Mouse (Mus musculus) adrenal gland, adult 8-10 months (tissue): ENCODE measurements around the gene Synpo2l. TPM values are rescaled to one million over a fixed set of nuclear protein-coding genes. Genes with fewer than 3 reads are reported as not detected.
A peak's percentile ranks its signal among the peaks of the same experiment; 100 is the strongest.

Experiments used
- DNase-seq: peaks from one replicate; pipeline ENCODE4 v3.0.0; 2022
- total RNA-seq, 4 experiments: library from RNA; stranded (reverse); gene quantifications; 2 replicates each; pipeline ENCODE4 v1.2.4; 2022

The Synpo2l gene
- total RNA-seq, 4 experiments from 2014 or later, result 0.22 to 0.43 (median 0.41) TPM

DNA sequence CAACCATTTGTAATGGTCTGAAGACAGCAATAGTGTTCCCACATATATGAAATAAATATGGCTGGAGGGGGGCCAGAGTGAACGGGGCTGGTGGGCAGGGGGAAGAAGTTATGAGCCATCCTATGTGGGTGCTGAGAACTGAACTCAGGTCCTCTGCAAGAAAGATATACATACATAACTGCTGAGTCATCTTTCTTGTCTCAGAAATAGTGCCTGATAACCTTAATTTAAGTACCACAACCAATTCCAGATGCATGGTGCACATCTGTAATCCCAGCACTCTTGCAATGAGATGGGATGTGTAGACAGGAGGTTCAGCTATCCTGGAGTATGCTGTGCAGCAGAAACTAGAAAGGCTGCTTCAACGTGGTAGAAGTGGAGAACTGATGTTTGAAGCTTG is 13.6 kb upstream of the Synpo2l start:
- no peak for DNase-seq

DNA sequence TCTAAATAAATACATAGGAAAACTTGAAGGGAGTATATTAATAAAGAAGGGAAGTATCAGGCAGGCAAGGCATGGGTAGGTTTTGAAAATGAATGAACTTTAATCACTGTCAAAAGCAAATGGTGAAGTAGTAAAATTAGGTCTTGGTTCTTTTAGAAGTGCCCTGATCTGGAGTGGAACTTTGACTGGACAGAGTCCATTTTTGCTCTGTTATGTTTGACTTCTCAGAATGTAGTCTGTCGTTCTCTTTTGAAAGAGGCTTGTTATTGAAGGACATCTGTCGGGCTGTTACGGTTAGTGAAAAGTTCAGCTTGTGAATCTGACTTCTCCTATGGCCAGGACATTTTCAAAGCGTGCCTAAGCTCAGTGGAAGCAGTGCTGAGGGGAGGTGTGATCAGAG is 9.8 kb upstream of the Synpo2l start:
- DNase-seq, result no peak

DNA sequence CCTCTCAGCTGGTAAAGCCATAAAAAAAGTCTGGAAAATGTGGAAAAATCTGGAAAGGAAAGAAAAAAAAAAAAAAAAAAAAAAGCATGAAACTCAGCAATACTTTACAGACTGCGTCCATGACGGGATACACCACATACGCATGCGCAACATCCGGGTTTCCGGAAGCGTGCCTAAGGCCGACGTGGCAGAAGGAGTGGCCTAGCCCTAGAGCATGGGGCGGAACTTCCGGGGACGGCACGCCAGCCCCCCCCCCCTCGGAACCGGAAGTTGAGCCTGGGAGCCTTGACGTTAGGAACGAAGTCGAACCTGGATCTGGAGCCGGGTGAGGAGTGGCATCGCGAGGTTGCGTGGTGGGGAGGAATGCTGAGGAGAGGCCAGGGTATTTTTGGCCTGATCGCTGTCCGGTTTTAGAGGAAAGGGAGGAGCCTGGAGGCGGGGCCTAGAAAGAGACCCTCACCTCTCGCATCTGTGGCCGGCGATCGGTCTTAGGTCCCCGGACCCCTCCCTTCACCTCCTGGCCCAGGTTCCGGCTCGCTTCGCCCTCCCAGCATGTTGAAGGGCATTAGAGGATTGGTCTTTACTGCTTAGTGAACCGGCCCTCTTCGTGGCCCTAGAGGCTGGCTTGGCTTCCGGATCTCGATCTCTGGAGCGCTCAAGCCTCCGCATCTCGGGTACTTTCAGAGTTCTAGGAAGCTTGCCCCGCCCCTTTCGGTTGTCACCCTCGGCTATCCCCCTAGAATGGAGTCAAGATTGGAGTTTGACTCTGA is 6.1 kb upstream of the Synpo2l start, which contains the start of gene Sec24c:
Gene Sec24c, plus strand, starts transcription at position 245 of the 770 bp plus-strand sequence.
- peak; percentile 97 for DNase-seq

DNA sequence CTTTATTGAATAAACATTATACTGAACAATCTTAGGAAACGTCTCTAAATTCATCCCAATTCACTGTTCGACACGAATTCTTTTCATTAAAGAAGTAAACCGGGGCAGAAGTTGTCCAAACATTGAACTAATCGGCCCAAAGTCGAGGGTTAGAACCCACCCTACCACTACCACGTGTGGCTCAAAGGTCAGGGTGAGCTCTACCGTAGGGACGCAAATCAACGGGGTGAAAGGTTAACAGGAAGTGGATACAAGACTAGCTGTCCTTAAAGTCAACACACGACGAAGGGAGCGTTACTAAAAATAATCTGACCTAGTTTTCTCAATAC is 5.5 kb upstream of the Synpo2l start:
- peak; percentile 42 for DNase-seq

DNA sequence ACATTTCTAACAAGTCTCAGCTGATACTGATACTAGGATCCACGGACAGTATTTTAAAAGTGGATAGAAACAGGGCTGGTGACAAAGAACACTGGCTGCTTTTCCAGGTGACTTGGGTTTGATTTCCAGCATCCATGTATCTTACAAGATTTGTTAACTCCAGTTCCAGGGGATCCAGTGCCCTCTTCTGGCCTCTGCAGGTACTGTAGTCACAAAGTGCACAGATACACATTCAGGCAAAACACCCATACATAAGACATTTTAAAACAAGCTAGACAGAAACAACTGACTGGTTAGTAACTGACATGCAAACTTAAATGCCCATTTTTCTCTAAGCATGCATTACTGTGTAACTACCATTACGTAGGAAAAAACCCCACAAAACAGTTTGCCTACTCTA is 4.8 kb upstream of the Synpo2l start:
- no peak for DNase-seq

DNA sequence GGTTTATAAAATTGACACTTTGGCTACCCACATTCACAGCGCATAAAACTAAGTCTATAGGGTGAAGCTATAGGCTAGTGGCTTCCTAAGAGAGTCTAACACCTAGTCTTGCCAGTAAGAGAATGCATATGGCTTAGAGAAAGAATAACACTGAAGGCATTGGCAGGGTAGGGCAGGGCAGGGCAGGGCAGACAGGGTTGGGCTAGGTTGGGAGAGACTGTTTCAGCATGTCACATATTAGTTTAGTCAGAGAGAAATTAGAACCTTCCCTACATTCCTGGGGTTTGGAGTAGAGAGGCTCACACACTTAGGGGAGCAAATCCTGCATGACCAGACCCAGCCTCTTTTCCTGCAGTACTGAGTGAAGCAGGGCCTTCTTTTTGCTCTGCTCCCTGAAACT is 685 bp downstream of the Synpo2l start:
- DNase-seq, result no peak

DNA sequence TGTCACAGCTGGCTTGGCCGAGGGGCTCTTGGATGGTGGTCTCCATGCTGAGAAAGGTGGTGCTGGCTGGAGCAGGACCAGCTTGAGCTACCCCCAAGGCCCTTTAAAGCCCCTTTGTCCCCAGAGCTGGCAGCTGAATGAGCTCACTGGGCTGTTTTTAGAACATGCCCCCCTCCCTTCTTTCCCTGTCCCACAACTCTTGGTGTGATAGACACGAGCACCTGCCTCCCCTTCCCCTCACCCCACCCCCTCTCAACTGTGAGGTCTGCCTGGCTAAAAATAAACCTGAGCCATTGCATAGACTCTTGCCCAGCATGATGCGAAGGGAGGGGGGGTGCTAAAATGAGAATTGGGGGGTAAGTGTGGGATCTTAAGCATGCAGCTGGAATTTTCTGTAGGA is 3.7 kb downstream of the Synpo2l start:
- no peak for DNase-seq

DNA sequence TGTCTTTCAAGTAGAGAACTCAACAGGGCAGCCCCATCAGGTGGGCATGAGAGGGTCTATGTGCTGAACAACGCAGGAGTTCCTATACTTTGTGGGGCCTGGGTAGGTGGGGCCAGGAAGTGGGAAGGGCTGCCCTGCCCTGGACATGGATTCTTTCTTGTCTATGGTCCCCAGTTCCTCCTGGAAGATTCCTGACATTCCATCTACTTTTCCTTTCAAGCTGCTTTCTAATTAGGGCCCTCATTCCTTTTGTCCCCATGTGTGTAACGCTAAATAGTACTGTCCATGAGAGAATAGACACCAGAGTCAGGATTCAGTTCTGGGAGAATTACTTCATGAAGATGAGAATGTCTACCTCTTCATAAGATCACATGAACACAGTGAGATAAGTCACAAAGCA is 4.6 kb downstream of the Synpo2l start:
- no peak for DNase-seq

DNA sequence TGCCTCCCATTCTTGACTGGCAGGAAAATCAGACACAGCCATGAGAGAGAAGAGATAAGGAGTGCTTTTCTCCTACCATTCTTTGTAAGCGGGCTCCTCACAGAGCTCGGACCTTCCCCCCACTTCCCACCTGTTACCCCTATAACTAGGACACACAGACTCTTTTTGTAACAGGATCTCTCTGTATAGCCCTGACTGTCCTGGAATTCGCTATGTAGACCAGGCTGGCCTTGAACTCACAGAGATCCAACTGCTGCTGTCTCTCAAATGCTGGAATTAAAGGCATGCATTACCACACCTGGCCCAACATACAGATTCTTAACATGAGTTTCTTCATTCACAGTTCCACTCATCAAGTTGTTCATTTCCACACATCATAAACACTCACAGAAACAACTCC is 5.4 kb downstream of the Synpo2l start:
- no peak for DNase-seq

DNA sequence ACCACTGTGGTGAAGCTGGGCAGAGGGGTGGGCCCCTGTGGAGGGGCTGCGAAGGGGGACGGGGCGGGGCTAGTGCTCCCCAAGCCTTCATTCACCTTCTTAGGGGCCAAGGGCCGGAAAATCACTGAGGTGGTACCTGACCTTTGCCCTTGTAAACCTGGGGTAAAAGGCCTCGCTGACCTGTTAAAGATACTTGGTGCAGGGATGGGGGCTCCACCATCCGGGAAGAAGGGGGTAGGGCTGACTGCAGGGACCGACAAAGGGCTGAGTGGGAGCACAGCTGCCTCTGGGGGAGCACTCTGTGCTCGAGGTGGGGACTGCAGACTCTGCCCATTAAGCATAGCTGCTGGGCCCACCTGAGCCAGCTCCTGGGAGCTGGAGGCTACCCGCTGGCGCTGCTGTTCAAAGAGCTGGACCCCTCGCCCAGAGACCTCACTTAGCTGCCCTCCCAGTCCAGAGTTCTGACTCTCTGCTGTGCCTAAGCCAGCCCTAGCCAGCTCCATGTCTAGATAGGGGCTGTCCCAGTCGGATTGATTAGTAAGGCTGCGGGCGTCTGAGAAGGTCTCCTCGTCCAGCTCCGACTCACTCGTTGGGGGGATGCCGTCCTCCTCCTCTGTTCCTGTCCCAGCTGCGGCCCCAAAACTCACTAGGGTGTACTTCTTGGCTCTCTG is 6.4 kb downstream of the Synpo2l start:
- DNase-seq, result no peak

DNA sequence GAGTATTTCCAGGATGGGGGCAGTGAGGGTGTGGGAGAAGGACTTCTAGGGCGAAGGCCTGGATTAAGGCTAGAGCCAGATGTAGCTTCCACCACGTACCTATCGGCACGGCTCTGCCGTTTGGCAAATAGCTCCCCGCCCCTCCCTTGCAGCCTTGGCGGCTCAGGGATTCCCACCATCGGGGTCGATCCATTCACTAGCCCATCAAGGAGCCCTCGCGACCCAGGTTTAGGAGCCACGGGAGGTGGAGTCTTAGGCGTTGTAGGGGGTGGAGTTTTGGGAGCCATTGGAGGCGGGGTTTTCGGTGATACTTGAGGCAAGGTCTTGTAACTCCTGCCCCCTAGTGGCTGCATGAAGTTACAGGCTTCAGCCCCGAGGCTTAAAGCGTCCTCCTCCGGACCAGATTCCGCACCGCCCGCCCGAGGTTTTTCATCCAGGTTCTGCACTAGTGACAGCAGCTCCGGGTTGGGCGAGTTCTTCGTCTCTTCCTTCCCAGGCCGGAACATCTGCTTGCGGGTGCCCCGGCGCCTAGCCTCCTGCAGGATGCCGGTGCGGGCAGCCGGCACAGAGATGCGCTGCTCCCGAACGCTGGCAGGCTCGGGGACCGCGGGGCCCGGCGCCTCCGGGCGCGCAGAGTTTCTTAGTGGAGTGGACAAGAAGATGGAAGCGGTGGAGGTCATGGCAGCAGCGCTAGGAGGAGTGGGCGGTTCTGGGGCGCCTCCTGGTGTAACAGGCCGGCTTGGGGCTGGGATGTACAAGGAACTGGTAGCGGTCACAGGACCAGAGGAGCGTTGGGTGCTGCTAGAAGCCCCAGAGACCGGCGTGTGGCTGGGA is 7.1 kb downstream of the Synpo2l start:
- DNase-seq, result peak; percentile 90

DNA sequence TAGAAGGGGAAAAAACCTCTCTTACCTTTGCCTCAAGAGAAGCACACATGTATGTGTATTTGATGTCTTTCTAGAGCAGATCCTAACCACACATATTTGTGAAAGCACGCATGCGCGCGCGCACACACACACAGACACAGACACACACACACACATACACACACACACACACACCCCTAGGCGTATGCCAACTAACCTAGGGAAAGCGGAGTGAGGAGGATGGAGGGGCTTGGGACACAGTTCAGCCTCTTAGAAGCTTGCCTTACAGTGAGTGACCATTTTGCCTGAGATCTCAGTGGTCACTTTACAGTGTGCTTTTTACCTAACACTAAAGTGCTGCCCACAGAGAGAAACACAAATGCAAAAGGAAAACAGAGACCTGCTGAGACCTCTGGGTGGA is 8.5 kb downstream of the Synpo2l start:
- no peak for DNase-seq

DNA sequence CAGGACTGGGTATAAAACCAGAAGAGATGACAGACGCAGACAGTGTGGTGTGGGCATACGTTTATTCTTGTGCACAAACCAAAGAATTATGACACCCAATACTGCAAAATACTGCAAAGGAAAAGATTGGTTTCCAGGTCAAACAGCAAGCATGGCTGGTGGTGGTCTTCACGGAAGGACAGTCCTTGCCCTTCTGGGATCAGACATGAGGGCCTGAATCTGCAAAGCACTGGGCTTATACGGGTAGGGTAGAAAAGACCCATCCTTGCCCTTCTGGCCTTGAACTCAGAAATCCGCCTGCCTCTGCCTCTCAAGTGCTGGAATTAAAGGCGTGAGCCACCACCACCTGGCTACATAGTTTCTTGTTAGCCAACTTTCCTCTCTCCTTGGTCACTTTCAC is 9.3 kb downstream of the Synpo2l start:
- DNase-seq, result no peak

DNA sequence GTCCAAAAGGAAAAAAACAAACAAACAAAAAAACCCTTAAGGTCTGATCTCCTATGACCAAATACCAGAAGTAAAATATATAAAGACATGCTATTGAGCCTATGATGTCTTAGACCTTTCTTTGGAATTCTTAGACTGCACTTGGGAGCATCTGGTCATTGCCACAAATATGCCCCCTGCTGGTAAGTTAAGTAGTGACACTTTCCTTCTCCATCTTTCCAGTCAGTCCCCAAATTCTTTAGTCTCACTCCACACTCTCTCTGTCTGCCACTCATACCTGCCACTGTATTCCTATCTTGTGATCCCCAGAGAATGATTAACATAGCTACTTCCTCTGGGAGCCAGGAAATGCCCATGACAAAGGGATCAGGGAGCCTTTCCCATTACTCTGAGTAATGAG is 9.8 kb downstream of the Synpo2l start:
- DNase-seq, result no peak

DNA sequence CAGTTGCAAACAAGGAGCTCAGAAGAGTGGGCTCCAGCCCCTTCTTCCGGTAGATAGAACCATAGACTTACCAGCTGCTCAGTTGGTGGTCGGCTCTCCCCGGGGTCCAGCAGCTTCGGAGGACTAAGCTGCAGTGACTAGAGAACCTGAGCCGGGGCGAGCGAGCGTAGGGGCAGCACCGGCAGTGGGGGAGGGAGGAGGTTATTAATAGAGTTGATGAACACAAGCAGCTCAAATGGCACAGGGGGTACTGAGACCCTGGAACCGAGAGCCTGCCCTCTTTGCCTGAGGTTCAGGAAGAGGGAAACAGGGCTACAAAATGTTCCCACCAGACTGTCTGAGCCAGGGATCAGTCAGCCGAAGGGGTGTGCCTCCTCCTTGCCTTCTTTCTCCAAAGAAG is 11.8 kb downstream of the Synpo2l start, which contains the start of gene Myoz1:
Gene Myoz1, minus strand, starts transcription at position 180 of the 400 bp plus-strand sequence.
- DNase-seq, result no peak

DNA sequence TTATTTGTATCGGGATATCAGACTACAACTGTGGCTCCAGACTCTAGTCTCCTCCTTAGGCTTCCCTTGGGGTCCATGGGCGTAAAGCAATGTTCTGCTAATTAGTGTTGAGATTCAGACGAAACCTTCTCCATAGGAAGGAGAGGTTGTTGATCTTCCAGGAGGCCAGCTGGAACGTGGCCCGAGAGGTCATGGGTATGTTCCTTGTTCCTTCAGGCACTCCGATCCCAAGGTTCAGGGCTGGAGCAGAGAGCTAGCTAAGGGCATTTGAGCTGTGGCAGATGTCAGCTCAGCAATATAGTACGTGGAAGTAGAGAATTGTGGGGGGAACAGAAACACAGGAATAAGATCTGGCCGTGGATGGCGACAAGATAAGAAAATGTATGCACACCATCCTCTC is 12.4 kb downstream of the Synpo2l start:
- DNase-seq, result no peak

DNA sequence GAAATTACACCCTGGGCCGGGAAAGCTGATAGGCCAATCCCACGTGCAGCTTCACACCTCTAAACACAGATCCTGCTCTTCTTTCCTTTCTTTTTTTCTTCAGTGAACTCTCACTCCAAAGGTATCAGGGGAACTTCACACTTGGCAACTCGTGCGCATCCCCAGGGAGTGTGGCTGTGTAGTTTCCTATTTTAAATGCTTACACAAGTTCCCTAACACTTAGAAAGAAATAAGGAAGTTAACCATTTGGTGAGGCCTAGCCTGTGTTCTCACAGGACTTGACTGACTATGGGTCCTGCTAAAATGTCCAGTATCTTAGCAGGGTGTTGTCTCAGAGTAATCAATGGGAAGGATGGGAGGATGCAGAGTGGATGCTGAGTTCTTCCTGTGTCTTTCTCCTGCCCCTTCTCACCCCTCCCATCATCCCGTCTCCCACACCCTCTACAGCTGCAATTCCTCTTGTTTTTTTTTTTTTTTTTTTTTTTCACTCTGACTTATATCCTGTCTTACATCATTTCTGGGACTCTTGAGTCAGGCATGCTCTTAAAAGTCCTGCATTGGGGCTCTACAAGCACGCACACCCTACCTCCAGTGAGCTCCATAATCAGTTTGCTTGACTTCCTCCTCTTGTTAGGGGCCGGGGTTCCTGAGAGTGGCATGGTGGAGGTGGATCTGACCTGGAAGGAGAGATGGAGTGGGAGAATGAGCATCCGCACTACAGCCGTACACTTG is 13.3 kb downstream of the Synpo2l start:
- DNase-seq, result no peak

DNA sequence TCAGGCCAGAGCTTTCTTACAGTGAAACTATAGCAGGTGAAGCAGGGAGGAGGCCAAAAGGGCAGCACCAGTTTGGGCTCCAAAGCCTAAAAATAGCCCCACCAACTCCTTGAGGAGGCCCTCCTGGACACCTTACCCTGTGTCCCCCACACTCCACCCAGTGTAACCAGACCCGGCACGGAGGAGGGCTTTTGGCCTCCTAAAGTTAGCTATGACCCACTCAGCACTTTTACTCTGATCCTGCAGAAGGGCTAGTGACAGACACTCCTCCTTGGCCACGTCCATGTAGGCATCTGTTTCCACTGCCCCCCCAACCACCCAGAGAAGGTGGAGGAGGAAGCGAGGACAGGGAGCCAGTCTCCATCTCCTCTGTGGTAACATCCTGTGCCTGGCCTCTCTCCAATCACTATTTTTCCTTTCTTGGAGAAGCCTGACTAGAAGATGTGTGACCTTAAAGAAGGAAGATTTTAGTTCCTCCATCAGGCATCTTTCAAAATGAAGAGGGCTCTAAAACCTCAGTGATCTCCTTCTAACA is 16.4 kb downstream of the Synpo2l start:
- DNase-seq, result no peak

DNA sequence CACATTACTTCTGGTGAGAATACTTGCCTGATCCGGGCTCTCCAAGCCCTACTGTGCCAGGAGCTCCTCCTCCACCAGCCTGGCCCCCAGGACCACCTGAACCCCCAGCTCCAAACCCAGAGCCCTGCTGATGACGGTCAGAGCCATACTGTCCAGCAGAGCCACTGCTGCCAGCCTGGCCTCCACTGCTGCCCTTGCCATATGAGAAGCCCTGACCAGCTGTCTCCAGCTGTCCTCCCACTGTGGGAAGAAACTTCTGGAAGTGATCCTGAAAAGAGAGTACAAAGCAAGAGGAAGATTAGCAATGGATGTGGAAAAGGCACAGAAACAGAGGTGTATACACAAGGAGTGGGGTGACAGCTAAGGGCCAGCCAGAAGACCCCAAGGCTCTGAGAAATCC is 17.2 kb downstream of the Synpo2l start:
- DNase-seq, result no peak

DNA sequence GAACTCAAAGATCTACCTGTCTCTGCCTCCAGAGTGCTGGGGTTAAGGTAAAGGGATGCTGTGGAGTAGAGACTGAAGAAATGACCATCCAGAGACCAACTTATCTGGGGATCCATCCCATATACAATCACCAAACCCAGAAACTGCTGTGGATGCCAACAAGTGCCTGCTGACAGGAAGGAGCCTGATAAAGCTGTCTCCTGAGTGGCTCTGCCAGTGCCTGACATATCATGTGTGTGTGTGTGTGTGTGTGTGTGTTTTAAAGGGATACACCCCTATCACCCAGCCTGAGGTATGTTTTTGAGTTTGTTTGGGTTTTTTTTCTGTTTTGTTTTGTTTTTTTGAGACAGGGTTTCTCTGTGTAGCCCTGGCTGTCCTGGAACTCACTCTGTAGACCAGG is 21.8 kb downstream of the Synpo2l start:
- no peak for DNase-seq

DNA sequence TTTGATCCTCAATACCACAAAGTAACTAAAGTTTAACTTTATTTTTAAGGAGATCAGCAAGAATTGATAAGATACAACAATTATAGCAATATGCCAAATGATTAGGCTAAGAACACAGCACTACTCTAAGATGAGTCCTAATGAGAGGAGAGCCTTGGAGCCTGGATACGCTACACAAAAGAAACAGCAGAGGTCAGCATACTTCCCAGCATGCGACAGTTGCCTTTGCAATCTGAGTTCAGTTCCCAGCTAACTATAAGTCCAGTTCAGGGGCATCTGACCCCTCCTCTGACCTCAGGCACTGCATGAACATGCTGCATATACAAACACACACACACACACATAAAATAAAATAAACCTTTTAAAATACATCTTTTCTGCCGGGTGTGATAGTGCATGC is 22.6 kb downstream of the Synpo2l start:
- no peak for DNase-seq

DNA sequence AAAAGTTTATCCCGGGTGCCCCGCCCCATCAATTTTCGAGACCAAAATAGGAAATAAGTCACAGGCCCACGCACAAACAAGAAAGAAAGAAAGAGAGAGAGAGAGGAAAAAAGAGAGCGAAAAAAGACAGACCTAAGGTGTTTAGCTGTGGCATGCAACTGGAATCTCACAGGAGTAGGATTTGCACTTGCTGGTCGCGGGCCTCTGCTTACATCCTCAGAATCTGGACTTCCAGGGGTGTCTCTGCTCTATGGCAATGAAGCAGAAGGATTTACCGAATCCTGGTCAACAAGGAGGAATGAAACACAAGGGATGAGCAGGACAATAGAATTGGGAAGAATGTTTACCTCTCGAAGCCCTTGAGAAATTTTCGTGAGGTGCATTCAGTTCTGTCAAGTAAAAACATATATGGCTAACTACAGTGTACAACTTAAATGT is 26.7 kb downstream of the Synpo2l start:
- DNase-seq, result no peak
